ENCODE assay signal across 19 mouse cellular contexts in genomic region chr5:150974226-150974625, GRCm38 (mm10). TPM values are rescaled to one million over a fixed set of nuclear protein-coding genes. Genes with fewer than 3 reads are reported as not detected.
DNase-seq lines count a peak whose midpoint lies in the region.
"Had no signal": no experiment of that assay in that cellular context is flagged by ENCODE, and none has a peak within 500 bp of the region (broad histone marks: within the 10 kb centered on the region; RNA-seq: fewer than 3 reads in every experiment).

No protein-coding gene starts in this region.

- peak; percentile 14 for DNase-seq in heart, embryonic 10.5 days (ENCODE audit: low spot score)
- DNase-seq in heart, postnatal 10 days: no peak
- peak; percentile 6 for DNase-seq in lung, postnatal 36 days
- no peak for DNase-seq in lung, postnatal 10 days
- peak; percentile 78 for DNase-seq in kidney, adult 9 months
- no peak for DNase-seq in thymus, postnatal 25 days
- DNase-seq in gastrocnemius, postnatal 4 days (ENCODE audit: low spot score in 2 of 2): no peak
- DNase-seq: cerebellum, adult 9-11 months; gastrocnemius, postnatal 10 days; layer of hippocampus, adult 9-11 months; liver, postnatal 0 days; retina, postnatal 1 day; right cerebral cortex, postnatal 4 days; thymus, adult 18-20 months had no signal

- intact Hi-C loops in heart, postnatal 10 days (cut with DNase I): no loop called here

- peaks cover 16% of the 10 kb centered on the region for H3K4me1 ChIP-seq in heart, embryonic 10.5 days
- H3K4me1 ChIP-seq: forebrain, embryonic 10.5 days had no signal

- no peak overlapping the region for H3K27ac ChIP-seq in heart, embryonic 10.5 days
- H3K27ac ChIP-seq: embryonic facial prominence, embryonic 15.5 days; forebrain, embryonic 10.5 days; hindbrain, embryonic 14.5 days; macrophage; neural tube, embryonic 13.5 days had no signal

- no peak overlapping the region for H3K4me3 ChIP-seq in heart, embryonic 10.5 days
- H3K4me3 ChIP-seq: embryonic facial prominence, embryonic 15.5 days; forebrain, embryonic 10.5 days; neural tube, embryonic 13.5 days had no signal

- no peaks in the 10 kb centered on the region for H3K36me3 ChIP-seq in heart, embryonic 10.5 days
- H3K36me3 ChIP-seq: embryonic facial prominence, embryonic 15.5 days; forebrain, embryonic 10.5 days; neural tube, embryonic 13.5 days had no signal

- H3K9me3 ChIP-seq in heart, embryonic 10.5 days: no peaks in the 10 kb centered on the region
- H3K9me3 ChIP-seq: embryonic facial prominence, embryonic 15.5 days; forebrain, embryonic 10.5 days; neural tube, embryonic 13.5 days had no signal

- WGBS in heart, embryonic 10.5 days: 83% methylated on average over 3 of the region's 3 CpGs

- H3K27me3 ChIP-seq in heart, embryonic 10.5 days (ENCODE audit: insufficient read depth, poor library complexity, severe bottlenecking): no peaks in the 10 kb centered on the region
- H3K27me3 ChIP-seq: embryonic facial prominence, embryonic 15.5 days; neural tube, embryonic 13.5 days had no signal

RNA-seq across cellular contexts. Expression of gene Kl, which starts 21.8 kb away (rescaled TPM):
- polyA plus RNA-seq in heart, embryonic 10.5 days (2016; fragmentation: Nextera tagmentation; extraction: Ambion mirVana): 0.10 and 0.18 TPM in 2 replicates
- total RNA-seq in heart, postnatal 10 days (2021): under 1 TPM in 1 of 2 experiments, not detected in 1; 0.05 TPM
- total RNA-seq in gastrocnemius, postnatal 4 days (2021): 1 to 10 TPM; 3.0 to 3.4 TPM
- polyA plus RNA-seq: macrophage had no signal

Comparison
In these comparisons a context has a peak if more than half of its experiments do, and no peak if none do; other contexts are left out.
1. DNase-seq: peak in heart, embryonic 10.5 days (single experiment), lung, postnatal 36 days (single experiment) and kidney, adult 9 months (single experiment); none in heart, postnatal 10 days (0 of 2), lung, postnatal 10 days (single experiment), thymus, postnatal 25 days (single experiment) and gastrocnemius, postnatal 4 days (0 of 2).